Mouse (Mus musculus) layer of hippocampus, postnatal 10 days (tissue): ENCODE measurements at regions not wholly inside any gene's neighbourhood (a gene's known extent, or its start where the extent isn't known, plus 50 kb on each side); places are given as distances from the start of the nearest gene placed in this dataset.

Experiments used
- DNase-seq, 2 experiments: peaks; one replicate each; pipeline ENCODE4 v3.0.0; 2021; ENCODE audit warnings: low spot score in 2 of 2

DNA sequence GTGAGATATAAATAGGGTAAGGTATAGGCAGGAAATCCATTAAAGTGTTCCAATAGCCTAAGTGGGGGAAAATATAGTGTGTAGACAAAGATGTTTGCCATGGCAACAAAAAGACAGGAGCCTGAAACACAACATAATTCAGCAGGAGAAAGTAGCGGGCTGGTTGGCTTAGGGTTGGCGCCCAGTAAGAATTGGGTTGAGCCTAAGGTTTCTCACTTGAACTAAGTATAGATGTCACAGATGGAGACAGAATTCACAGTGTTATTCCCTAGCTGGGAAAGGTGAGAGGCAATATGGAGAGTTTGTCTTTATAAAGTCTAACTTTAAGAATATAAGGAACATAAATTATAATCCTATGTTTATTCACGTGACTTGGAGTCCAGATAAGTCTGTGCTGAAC is 64.8 kb upstream of the Ogfrl1 start:
- DNase-seq = no peak

DNA sequence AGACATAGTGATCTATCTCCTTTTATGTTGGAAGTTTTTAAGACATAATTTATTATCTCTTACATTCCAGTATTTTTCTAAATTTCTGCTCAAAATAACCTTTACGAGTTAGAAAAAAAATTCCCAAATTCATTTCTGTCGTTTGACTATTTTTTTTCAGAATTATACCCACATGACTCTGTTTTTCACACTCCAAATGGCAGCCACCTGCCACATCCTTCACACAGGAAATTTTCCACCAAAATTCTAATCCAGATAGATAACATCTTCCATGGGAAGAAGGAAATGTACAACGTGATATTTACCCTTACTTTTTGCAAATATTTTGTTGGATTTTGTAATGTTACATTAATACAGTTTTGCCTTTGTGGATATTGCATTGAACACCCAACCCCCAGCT is 66.5 kb upstream of the Ogfrl1 start:
- peak in 1 of 2 experiments; percentile 7 for DNase-seq

DNA sequence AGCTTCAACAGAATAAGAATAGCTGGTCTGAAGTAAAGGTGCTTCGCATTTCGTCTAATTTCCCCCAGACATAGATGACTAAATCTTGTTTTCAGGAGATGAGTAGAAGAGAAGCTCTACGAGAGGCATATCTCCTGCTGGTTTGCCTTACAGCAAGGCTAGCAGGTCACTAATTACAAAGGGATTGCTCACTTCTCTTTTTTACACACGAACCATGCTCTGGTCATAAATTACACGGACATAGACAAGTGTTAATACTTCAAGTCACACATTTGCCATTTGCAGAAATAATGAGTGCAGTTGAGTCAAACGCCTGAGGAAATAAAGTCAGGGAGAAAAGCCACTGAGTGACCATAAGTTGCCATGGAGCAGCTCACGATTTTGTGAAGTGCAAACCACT is 68.8 kb upstream of the Ogfrl1 start:
- no peak for DNase-seq

DNA sequence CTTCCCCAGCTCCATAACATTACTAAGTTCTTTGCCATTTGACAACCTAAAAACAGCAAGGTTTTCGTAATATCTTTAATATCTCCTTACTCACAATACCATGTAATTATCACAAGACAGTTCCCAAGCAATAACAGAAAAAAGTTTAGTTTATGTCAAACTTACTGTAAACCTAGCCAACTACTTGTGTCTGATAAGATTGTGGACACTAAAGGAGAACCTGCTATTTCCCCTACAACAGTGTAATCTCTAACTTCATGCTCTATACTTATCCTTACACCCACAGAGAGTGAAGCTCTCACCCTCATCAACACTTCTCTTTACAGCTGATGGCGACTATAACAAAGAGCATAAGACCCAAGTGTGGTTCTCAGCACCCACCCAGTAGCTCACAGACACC is 69.8 kb upstream of the Ogfrl1 start:
- DNase-seq = no peak

DNA sequence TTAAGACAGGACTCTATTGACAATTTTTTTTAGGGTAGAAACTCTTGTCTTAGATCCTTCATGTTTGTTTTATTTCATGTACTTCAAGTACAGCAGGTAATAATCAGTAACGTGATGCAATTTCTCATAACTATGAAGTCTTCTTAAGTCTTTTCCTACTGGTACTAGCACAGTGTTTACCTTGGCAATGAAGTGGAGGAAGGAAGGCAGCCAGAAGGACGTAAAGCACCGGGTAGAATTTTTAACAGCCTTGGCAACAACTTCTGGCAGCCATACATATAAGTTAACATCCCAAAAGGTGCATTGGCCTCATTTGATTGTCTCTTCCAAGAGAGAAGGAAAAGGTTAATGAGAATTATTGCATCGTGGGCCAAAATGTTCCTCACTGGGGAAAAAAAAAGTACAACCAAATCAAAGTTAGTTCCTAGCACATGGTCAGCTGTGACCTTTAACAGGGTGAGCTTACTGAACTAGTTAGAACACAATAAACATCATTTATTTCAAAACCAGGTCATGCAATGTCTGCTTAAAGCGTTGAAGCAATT is 83.3 kb upstream of the Ogfrl1 start:
- DNase-seq = no peak

DNA sequence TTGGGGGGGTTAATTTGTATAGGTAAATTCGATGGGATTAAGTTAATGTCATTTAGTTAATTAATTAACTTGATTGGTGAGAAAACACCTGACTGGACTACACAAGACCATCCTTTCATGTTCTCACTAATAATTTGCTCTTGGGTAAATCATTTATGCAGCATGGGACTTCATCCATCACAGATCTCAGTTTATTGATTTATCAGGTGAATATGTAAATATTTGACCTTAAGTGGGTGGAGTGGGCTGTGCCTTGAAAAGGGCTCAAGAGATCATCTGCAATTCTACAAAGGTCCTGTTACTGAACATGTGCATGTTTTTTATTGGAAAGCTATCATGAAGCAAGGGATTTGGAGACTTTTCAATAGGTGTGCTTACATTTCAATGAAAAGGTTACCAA is 87.0 kb upstream of the Ogfrl1 start:
- DNase-seq = no peak

DNA sequence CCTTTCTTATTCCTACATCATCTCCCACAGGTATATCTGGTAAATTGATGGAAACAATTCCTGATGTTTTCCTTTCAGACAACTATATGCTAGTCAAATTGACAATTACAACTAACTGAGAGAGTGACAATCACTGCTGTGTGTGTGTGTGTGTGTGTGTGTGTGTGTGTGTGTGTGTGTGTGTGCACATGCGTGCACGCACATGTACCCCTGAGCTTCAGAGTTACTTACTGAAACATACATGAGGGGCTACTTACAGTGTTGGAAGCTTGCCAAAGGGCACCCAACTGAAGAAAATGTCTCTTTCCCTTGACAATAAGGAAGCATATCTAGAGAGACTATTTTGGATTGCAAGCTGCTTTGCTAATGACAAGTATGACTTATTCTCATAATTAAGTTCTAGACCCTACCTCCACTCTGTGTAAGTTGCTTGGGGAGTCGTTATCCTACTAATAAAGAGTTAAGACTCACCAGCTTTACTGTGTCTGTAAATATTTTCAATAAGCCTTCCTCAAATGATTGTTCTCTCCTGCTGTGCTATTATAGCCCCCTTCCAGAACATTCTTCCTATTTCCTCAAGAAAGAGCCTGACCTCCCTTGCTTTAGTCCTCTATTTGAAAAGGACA is 87.7 kb upstream of the Ogfrl1 start:
- DNase-seq = no peak

DNA sequence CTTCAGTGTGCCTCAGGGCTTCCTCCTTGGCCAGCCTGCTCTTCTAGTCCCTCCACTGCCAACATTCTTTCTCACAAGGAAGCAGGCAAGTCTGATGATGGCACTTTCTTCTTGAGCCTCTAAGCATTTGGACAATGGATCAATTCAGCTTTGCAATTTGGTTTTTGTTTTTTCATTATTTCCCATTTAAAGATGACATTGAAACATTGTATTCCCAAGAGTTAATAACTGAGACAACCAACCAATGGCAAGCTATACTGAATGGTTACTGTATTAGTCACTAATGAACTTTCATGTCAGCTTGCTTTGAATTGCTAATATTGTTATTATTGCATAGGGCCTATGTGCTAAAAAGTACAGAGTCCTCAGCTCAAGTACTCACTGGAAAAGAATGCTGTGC is 89.5 kb upstream of the Ogfrl1 start:
- DNase-seq = no peak

DNA sequence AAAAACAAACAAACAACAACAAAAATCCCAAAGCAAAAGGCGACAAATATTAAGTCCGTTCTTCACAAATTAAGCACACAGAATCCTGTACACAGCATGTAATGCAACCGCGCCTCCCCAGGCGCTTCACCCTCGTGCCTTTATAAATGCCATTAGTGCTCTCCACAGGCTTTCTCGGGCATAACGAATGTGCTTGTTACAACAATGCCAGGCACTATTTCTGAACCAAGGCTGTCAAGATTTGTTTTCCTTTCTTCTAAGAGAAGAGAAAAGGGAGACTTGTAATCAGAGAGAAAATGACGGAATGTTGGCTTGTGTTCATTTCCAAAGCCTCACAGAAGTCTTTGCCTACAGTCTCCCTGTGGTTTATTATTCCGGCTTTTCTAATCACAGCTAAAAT is 93.1 kb upstream of the Ogfrl1 start:
- DNase-seq = peak in 1 of 2 experiments; percentile 37

DNA sequence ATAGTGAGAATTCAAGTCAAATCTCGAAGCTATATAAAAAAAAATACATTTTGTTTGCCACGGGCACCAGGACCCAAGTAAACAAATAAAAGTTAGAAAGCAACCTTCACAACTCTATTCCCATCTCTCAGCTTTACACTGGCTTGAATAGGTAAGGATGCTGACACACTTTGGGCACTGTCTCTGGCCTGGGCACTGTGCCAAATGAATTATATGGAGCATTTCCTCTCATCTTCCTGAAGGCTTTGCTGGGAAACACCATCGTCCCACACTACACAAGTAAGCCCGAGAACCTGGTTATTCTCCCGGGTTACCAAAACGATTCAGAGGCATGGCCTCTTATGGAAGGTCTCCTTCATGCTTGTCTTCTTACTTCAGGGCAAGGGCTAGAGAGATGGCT is 93.5 kb upstream of the Ogfrl1 start:
- peak in 1 of 2 experiments; percentile 20 for DNase-seq

DNA sequence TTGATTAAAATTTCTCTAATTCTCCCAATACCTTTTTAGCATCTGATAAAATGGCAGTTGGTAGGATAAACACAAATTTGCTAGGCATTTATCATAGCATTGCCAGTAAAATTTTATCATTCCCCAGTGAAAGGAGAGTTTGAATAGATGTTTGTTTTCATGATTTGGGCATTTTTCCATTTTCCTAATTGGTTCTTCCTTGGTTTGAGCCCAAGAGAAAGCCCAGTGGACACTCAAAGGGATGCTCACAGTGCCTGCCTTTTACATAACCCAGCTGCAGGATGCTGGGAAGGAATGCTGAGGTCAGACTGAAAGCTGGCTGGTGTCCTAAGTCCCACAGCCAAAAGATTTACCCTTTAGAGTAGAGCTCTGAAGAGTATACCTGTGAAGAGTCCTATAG is 95.4 kb upstream of the Ogfrl1 start:
- no peak for DNase-seq

DNA sequence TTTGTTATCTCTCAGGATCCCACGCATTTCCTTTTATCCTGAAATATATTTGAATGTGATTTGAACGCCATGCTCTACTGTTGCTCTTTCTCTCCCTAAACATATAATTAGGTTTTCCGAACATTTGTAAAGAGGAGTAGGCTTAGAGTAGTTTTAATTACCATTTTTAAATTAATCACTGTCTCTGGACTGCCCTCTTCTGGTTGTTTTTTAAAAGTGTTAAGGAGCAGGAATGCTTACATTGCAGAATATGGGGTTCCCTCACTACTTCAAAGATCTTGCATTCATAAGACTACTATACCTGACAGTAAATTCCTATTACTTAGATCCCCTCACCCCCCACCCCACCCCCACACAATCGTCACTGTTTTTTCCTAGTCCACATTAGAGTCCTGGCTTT is 97.8 kb upstream of the Ogfrl1 start:
- no peak for DNase-seq

DNA sequence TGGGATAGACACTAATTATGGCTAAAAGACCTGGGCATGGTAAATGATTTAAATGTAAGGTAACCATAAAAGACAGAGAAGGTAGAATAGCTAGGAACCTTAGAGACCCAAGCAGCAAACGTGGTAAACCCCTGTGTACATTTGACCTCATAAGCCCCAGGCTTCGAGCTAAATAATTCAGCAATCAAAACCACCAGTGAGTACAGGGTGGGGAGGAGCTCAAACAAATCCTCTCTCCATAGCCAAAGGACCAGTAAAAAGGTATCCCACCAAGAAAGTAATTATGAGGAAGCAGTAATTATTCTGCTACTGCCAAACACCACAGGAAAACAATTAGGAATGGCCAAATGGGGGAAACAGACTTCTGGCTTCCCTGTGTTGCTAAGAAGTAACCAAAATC is 122.5 kb upstream of the Ogfrl1 start:
- no peak for DNase-seq

DNA sequence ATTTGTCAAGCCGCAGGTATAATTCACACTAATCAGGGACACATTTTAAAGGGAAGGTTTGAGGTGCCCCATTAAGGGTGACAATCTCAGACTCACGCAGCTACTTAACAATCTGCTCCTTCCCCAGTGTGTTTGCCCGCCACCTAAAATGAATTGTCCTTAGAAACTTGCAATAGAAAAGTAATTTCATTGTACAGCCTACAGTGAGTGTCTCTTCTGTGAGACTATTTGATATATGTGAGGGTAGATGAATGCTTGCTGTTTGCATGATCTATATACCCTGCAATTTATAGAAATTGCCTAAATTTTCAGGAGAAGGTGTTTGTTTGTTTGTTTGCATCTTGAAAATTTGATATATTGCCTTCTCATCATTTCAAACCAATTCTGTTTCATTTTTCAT is 135.1 kb upstream of the Ogfrl1 start:
- no peak for DNase-seq

DNA sequence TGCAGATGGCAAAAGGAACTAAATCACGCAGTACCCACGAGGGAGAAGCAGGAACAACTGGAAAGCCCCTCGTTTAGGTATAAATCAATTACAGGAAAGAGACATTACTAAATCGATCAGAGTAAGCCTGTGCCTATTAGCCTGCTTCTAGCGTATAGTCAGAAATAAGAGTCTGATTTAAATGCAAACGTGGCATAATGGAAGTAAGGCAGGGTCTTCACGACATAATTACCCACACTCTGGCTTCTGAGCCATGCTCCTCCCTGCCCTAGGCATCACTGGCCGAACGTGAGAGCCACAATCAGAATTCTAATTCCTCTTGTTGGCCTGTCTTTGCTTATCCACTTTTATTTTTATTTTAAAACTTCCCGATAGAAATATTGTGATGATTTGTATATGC is 139.0 kb upstream of the Ogfrl1 start:
- DNase-seq = no peak

DNA sequence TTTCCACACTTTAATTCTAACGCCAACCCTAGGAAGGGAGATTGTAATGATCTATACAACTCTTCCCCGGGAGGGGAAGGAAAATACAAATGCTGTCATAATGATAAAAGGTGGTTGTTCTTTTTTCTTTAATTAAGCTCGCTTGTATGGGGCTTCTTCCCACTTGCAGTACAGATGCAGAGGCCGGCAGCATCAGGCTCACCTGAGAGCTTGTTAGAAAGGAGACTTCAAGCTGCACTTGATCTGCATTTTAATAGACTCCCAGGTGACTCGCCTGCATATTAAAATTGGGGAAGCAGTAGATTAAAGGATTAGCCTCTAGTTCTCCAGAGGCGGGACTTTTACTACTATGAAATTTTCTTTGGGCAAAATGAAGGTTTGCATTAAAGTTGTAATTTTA is 140.8 kb upstream of the Ogfrl1 start:
- DNase-seq = no peak

DNA sequence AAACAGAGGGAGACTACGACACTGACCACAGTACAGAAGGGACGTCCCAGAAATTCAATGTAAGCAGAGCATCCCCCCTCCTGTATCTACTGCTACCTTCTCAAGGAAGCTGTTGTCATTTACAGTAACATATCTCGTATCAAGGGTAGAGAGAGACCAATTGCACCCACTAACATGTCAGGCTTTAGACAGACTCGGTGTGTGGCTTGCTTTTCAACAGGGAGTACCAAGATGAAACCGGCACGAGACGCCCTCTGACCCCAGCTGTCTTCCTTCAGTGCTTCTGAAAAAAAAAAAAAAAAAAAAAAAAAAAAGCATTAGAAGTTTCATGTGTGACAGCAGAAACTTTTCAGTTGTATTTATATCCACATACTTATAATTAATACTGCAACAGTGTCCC is 143.0 kb upstream of the Ogfrl1 start:
- DNase-seq = no peak

DNA sequence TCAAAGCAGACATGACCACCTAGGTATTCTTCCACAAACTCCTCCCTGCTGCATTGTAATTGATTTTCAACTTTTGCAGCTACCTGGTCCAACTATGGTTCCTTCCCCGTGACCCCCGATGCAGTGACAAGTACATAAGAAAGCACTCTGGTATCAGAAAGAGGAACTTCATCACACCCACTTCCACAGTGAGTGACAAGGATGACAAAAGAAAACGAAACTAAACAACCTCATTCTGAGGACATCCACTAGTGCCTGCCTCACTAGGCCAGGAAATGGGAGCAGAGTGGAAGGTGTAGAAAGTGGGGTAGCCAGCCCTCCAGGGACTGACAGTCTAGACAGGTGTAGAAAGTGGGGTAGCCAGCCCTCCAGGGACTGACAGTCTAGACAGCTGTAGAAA is 158.2 kb upstream of the Ogfrl1 start:
- no peak for DNase-seq

DNA sequence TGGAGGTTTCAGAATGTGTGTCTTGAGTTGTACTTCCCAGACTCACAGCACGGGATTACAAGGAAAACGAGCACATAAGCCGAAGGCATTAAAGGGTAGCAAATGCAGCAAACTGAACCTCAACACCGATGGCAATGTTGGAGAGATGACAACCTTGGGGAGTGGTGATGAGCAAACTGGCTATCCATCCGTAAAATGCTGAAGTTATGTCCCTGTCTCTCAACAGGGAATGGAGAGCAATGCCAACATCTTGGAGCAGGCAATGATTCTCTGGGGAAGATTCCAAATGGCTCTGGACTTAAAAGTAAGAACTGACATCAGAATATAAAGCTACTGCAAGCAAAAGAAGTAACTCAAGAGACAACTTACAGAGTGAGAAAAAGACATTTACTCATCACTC is 170.5 kb upstream of the Ogfrl1 start:
- no peak for DNase-seq

DNA sequence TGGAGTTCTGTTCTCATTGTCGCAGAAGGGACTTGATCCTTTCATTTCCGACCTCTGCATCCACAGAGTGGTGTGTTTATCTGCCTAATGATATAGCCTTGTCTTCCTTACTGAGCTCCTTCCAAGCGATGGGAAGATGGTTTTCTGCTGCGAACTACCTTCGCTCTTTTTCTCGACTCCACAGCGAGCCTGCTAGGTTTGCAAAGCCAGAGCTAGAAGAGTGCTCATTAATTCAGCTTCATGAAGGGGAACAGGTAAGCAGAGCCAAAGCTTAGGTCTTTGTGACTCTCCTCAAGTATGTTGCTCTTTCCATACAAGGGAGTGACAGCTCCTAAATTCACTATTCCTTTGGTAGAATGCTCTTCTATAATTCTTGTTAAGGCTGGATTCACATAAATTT is 176.9 kb upstream of the Ogfrl1 start:
- no peak for DNase-seq

DNA sequence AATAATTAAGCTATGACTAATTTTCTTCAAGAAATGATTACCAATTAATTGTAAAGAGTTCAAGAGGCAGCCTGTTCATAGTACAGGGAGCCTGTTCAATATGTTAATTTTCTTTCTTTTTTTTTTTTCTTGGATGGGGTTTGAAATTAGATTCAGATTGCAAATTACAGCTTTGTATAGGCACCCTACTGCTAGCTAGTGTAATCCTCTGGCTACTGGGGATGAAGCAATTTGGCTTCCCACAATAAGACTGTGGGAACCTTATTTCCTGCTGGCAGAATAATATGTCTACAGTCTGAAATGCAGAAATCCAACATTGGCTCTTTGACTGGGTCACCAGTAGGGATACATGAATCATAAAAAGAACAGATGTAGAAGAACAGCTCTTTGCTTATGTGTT is 177.4 kb upstream of the Ogfrl1 start:
- DNase-seq = no peak

DNA sequence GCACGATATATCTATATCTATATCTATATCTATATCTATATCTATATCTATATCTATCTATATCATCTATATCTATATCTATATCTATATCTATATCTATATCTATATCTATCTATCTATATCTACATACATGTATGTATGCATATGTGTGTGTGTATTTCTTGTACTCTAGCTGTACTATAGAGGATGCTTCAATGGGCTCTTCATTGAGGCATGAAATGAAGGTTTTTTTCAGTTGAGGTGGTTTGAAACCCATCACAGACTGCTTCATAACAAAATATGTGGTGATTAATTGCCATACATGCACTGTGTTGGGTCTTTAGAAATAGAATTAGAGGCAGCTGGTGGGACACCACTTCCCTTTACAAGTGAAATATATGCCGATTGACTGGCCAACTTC is 177.9 kb upstream of the Ogfrl1 start:
- no peak for DNase-seq

DNA sequence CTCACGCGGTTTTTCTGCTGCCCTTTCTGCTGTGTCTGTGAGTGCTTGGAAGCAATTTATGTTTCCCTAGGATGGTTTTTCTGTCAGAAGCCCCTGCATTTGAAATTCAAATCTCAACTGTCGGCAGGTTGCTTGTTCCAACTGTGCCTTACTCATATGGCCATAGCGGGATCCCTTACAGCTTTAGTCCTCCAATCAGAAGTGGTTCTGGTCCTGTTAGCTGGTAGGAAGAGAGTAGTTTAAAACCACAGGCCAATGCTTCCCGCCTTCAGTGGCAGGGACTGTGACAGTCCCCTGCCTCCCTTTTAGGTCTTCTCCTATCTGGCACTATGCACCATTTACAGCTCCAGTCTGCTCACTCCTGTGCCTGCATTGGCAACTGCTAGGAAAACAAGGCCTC is 178.6 kb upstream of the Ogfrl1 start:
- DNase-seq = no peak

DNA sequence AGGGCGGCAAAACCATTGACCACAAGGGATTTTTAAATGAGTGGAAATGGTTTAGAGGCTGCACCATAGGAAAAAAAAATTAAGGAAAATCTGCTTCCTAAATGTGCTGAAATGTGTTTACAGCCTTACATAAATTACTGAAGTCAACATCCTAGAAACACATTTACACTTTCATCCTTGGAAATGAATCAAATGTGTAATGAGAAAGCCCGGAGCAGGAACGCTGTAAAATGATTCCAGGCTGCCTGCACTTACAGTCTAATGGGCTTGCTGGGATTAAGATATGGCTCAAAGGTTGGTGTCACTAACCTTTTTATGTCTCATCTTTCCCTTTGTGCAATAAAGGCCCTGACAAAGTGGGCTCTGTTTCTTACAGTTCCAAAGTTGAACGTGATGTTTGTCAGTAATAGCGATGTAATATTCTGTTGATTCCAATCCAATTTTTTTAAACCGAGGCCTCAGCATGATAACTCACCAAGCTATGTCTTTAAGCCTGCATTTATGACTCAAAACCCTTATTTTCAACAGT is 172.1 kb upstream of the B3gat2 start:
- no peak for DNase-seq
